Mouse (Mus musculus) liver, embryonic 15.5 days (tissue): ENCODE measurements around the gene Stxbp5l. TPM values are rescaled to one million over a fixed set of nuclear protein-coding genes. Genes with fewer than 3 reads are reported as not detected.

Experiments used
- ATAC-seq: fragments of 200-750 bp; cut with Nextera tagmentation; 2 replicates; pipeline ENCODE4 v1.8.0; 2017; ENCODE audit warnings: moderate number of reproducible peaks, mild to moderate bottlenecking, moderate library complexity; ENCODE audit not compliant: insufficient read depth
- H3K27ac ChIP-seq: fragments of 300-500 bp; sonication (generic); replicated peaks from 2 replicates; pipeline ENCODE4 v1.5.1; 2015; ENCODE audit warnings: mild to moderate bottlenecking, inconsistent platforms
- H3K27me3 ChIP-seq: fragments of 300-500 bp; sonication (generic); 2 replicates; pipeline ENCODE4 v1.6.1; 2015; ENCODE audit warnings: mild to moderate bottlenecking, inconsistent platforms
- H3K36me3 ChIP-seq: fragments of 300-500 bp; sonication (generic); replicated peaks from 2 replicates; pipeline ENCODE4 v1.6.1; 2015; ENCODE audit warnings: moderate library complexity, mild to moderate bottlenecking, inconsistent platforms
- H3K4me1 ChIP-seq: fragments of 300-500 bp; sonication (generic); replicated peaks from 2 replicates; pipeline ENCODE4 v1.6.1; 2015; ENCODE audit warnings: inconsistent platforms
- H3K4me2 ChIP-seq: fragments of 300-500 bp; sonication (generic); 2 replicates; pipeline ENCODE4 v1.6.1; 2015; ENCODE audit warnings: moderate library complexity, mild to moderate bottlenecking, inconsistent platforms
- H3K4me3 ChIP-seq: fragments of 300-500 bp; sonication (generic); replicated peaks from 2 replicates; pipeline ENCODE4 v1.5.1; 2015; ENCODE audit warnings: mild to moderate bottlenecking, inconsistent platforms
- H3K9ac ChIP-seq: fragments of 300-500 bp; sonication (generic); 2 replicates; pipeline ENCODE4 v1.6.1; 2015; ENCODE audit warnings: moderate library complexity, mild to moderate bottlenecking, inconsistent platforms
- H3K9me3 ChIP-seq: fragments of 300-500 bp; sonication (generic); replicated peaks from 2 replicates; pipeline ENCODE4 v1.6.1; 2016; ENCODE audit warnings: inconsistent platforms
- WGBS: fragments of 180-500 bp; shearing (Covaris S2); methylation state at CpG from one replicate; pipeline ENCODE4 v1.1.7; 2015; ENCODE audit warnings: mixed read lengths; ENCODE audit not compliant: insufficient replicate concordance; 5-methylcytosine and 5-hydroxymethylcytosine counted together
- polyA plus RNA-seq: library from polyadenylated mRNA; unstranded; fragments of >200 nt; fragmentation: Nextera tagmentation; extraction: Ambion mirVana; gene quantifications from 2 replicates; pipeline ENCODE4 v1.2.1, GENCODE M21; 2015

Gene Stxbp5l
- polyA plus RNA-seq = 0.03 TPM in 1 of 2 replicates, not detected in the other

DNA sequence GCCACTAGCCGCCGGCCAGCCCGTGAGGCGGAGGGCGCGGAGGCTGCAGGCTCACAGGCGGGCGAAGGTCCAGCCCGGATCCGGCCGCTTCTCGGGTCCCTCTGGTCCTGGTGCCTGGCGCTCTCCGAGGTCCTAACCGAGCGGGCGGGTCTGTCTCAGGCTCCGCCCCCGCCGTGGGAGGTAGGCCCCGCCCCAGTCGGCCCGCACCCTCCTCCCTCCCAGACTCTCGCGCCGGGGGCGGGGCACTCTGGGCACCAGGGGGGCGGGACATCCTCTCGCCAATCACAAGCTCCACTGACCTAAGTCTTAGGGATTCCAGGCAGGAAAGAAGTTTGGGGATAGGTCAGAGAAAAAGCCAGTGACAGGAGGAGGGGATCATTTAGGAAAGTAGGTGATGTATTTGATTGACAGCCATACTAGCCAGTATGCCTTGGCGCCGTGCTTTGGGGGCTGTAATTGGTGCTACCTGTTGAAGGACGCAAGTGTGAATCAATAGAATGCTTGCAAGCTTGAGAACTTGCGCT is at the start of gene Stxbp5l:
Gene Stxbp5l (minus strand): TSS at position 142 of the 524 bp plus-strand sequence.
- H3K4me3 ChIP-seq = peak within 1 kb of the TSS; percentile 41

DNA sequence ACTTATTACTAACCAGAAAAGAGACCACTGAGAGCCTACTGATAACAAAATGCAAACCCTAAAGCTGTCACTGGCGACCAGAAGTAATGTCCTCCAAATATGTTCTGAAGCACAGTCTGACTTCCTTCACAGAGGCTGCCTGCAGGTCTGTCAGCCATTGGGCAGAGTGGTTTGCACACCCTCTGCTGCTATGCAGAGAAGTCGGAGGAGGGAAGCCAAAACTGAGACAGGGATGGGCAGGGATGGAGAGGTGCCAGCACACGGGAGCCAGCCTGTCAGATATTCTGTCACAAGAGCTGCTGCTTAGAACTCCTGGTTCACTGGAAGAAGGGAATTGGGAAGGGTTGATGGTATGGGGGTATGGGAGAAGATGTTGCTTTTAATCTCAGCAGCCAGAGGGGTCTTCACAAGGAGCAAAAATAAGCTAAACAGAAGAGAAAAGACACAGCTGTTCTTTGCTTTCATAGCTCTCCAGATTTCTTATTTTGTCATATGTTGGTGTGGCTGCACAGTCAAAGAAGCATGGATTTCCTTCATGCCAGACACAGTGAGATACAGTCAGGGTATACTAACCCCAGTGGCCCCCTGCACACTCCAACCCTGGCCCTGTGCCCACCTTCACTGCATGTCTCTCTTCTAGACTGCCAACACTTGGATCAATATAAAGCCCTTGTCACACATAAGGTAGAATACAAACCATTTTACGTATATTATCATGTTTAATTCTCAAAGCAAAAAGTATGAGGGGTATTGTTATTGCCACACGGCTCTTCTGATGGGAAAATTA is 48.8 kb upstream of the Stxbp5l start:
- 45% methylated on average over 5 of the region's 5 CpGs for WGBS
- no peak overlapping the region for H3K4me2 ChIP-seq
- no peaks in the 10 kb centered on the region for H3K9me3 ChIP-seq
- no peaks in the 10 kb centered on the region for H3K4me1 ChIP-seq
- H3K36me3 ChIP-seq = no peaks in the 10 kb centered on the region
- no peak overlapping the region for H3K9ac ChIP-seq
- no peak overlapping the region for H3K27ac ChIP-seq
- H3K4me3 ChIP-seq = no peak overlapping the region
- ATAC-seq = no peak
- no peaks in the 10 kb centered on the region for H3K27me3 ChIP-seq

More for the DNA sequence above, at the start of gene Stxbp5l:
- Histone ChIP-seq H3K9me3 (no peaks in the 10 kb centered on the region), H3K27ac (no peak within 1 kb of the TSS), H3K4me1 (peaks cover 11% of the 10 kb centered on the region; the same call in 1 of the 2 replicates), H3K36me3 (no peaks in the 10 kb centered on the region), H3K27me3 (peaks cover 31% of the 10 kb centered on the region), H3K9ac (no peak within 1 kb of the TSS), H3K4me2 (peak within 1 kb of the TSS; percentile 65)
- peak; percentile 92 for ATAC-seq
- WGBS = 1% methylated on average over 33 of the region's 33 CpGs

DNA sequence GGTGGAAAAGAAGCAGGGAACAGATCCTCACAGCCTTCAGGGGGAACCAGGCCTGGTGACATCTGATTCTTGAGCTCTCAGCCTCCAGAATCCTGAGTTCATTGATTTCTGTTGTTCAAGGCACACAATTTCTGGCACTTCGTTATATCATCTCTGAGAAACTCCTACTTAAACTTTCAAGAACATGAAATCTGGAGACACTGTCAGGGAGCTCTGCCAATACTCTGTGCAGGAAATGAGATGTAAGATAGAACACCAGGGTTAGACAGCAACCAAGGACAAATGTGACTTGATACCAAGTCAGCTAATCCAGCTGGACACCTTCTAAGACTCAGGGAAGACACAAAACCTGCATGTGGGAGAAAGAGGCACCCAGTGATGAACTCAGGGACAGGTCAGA is 40.7 kb upstream of the Stxbp5l start:
- Histone ChIP-seq H3K9me3 (no peaks in the 10 kb centered on the region), H3K9ac (no peak overlapping the region), H3K4me2 (no peak overlapping the region), H3K36me3 (no peaks in the 10 kb centered on the region), H3K4me3 (no peak overlapping the region), H3K4me1 (no peaks in the 10 kb centered on the region), H3K27me3 (no peaks in the 10 kb centered on the region), H3K27ac (no peak overlapping the region)
- WGBS = 32% methylated on average over 1 of the region's 1 CpGs
- no peak for ATAC-seq

DNA sequence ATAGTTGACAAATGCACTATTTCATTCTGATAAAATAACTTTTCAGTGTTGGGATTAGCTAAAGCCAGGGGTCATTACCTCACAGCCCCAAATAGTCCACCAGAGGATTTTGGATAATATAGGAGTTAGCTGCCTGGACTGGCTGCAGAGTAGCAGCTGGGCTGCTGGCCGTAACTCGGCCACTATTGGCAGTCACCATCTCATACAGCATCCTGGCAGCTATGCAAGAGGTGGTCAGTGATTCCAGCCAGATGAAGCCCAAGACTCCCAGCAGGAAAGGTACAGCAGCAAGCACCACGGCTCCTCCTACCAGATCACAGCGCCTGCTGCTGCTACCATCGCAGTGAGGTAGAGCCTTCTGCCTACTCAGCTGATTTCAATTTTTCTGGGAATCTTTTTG is 38.1 kb upstream of the Stxbp5l start:
- H3K4me3 ChIP-seq = no peak overlapping the region
- H3K27me3 ChIP-seq = no peaks in the 10 kb centered on the region
- H3K36me3 ChIP-seq = no peaks in the 10 kb centered on the region
- H3K4me1 ChIP-seq = no peaks in the 10 kb centered on the region
- no peak overlapping the region for H3K9ac ChIP-seq
- H3K27ac ChIP-seq = no peak overlapping the region
- no peak overlapping the region for H3K4me2 ChIP-seq
- WGBS = 63% methylated on average over 5 of the region's 5 CpGs
- no peaks in the 10 kb centered on the region for H3K9me3 ChIP-seq
- no peak for ATAC-seq

DNA sequence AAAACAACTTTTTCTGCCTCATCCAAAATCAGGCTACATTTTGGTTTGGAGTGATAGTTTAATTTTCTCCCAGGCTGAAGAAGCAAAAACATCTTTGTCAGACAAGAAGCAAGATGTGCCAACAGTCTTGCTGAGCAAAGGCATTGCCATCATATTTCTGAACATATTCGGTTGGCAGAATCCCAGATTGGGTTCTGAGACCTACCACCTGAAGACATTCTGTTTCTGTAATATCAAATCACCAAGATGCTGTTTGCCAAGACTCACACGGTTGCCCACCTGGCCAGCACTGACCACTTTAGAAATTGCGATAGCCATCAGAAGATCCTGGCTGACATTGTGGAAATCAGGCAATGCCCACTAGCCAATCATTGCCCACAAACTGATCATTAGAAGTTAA is 37.1 kb upstream of the Stxbp5l start:
- no peak overlapping the region for H3K27ac ChIP-seq
- no peaks in the 10 kb centered on the region for H3K9me3 ChIP-seq
- no peaks in the 10 kb centered on the region for H3K36me3 ChIP-seq
- no peaks in the 10 kb centered on the region for H3K27me3 ChIP-seq
- no peaks in the 10 kb centered on the region for H3K4me1 ChIP-seq
- H3K4me2 ChIP-seq = no peak overlapping the region
- 64% methylated on average over 3 of the region's 3 CpGs for WGBS
- no peak for ATAC-seq
- H3K4me3 ChIP-seq = no peak overlapping the region
- H3K9ac ChIP-seq = no peak overlapping the region

DNA sequence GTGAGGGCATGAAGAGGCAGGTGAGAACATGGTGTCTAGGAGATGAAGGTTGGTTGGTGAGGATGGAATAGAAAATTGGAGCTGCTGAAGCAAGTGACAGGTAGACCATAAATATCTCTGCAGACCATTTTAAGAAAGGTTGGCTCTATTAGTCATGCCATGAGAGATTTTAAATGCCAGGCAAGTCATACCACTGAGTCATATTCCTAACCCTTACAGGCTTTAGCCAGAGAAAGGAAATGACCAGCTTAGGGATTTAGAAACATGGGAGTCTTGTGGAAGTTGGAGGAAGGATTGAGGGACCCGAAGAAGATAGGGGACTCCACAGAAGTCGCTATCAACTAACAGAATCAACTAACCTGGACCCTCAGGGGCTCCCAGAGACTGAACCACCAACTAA is 35.8 kb upstream of the Stxbp5l start:
- Histone ChIP-seq H3K27ac (no peak overlapping the region), H3K4me3 (no peak overlapping the region), H3K9ac (no peak overlapping the region), H3K9me3 (no peaks in the 10 kb centered on the region), H3K36me3 (no peaks in the 10 kb centered on the region), H3K4me2 (no peak overlapping the region), H3K4me1 (no peaks in the 10 kb centered on the region), H3K27me3 (no peaks in the 10 kb centered on the region)
- WGBS = 68% methylated on average over 2 of the region's 2 CpGs
- ATAC-seq = no peak

DNA sequence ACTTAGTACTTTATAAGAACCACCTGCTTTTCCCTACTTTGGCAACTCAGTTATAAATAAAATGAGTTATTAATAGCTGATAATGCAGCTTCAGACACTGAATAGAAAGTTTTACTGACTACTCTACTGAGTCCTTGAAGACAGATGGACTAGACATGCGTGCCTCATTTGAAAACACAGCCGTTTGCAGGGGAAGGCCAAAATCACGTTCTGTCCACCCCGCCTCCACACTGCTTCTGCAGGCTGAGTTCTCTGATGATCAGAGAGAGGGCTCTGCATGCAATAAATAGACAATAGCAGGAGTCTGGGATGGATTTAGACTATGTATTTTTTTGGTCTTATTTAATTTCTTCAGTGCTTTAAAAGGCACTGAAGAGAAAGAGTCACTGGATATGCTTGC is 20.8 kb upstream of the Stxbp5l start:
- Histone ChIP-seq H3K9ac (no peak overlapping the region), H3K27me3 (no peaks in the 10 kb centered on the region), H3K36me3 (no peaks in the 10 kb centered on the region), H3K27ac (no peak overlapping the region), H3K4me3 (no peak overlapping the region), H3K4me1 (no peaks in the 10 kb centered on the region), H3K4me2 (no peak overlapping the region), H3K9me3 (no peaks in the 10 kb centered on the region)
- 68% methylated on average over 4 of the region's 4 CpGs for WGBS
- no peak for ATAC-seq

DNA sequence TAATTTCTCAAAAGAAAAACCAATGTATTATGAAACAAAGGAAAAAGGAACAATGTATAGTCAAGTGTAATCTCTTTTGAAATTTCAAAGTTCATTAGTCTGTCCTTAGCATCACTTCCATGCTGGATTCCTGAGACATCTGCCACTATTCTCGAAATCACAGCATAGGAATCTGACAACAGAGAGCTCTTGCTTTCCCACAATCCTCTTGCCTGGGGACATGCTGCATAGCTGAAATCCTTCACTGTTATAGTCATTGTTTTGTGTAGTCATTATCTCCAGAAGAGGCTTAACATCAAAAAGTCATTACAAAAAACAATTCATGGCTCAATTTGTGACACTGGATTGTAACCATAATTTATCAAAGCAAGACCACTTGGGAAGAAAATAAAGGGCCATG is 20.2 kb upstream of the Stxbp5l start:
- Histone ChIP-seq H3K9ac (no peak overlapping the region), H3K27ac (no peak overlapping the region), H3K27me3 (no peaks in the 10 kb centered on the region), H3K36me3 (no peaks in the 10 kb centered on the region), H3K9me3 (no peaks in the 10 kb centered on the region), H3K4me2 (no peak overlapping the region), H3K4me1 (no peaks in the 10 kb centered on the region), H3K4me3 (no peak overlapping the region)
- ATAC-seq = no peak
- WGBS = 36% methylated on average over 1 of the region's 1 CpGs

DNA sequence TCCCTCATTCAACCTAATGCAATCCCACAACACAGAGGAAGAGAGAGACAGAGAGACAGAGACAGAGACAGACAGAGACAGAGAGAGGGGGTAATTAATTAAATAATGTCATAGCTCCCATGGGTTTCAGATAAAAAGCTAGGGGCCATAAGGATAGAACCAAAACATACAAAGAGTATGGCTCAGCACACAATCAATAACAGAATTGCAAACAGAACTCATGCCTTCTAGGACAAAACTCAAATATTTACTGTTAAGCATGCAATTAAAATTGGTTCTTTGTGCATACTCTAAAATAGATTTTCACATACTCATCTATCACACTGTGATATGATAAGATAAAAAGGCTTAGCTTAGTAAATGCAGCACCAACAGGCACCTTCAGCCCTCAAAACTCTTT is 5.2 kb upstream of the Stxbp5l start:
- Histone ChIP-seq H3K27ac (no peak overlapping the region), H3K9me3 (no peaks in the 10 kb centered on the region), H3K4me3 (no peak overlapping the region), H3K9ac (no peak overlapping the region), H3K27me3 (peaks cover 9% of the 10 kb centered on the region), H3K36me3 (no peaks in the 10 kb centered on the region), H3K4me1 (peaks cover 3% of the 10 kb centered on the region; the same call in 1 of the 2 replicates), H3K4me2 (no peak overlapping the region)
- ATAC-seq = no peak

DNA sequence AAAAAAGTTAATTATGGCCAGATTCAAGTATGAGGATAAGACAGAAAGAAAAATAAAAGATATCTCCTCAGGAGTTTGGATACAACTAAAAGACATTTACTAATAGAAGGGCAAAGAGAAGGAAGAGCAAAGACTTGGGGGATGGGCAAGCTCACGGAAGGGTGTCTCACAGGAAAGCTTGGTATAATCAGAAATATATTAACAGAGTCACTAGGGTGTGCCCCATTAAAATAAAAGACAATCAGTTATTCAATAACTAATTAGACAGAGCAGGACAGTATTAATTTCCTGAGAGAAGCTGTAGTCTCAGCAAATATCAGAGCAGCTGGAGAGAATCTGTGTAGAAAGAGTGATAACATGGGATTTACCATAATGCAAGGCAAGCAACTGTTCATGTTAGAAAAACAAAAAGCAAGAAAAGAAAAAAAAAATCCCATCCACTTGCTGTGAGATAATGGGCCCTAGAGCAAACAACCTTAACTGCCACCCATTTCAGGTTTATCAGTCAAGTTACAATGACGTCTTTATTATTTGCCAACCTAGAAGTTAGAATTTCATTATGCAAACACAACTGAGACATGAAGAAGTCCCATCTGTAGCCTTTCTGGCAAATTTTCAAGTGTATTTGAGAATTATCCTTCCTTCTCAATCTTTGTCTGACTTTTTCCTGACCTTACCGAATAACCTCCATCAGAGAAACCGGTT is 4.6 kb upstream of the Stxbp5l start:
- Histone ChIP-seq H3K36me3 (no peaks in the 10 kb centered on the region), H3K27ac (no peak overlapping the region), H3K27me3 (peaks cover 15% of the 10 kb centered on the region), H3K9me3 (no peaks in the 10 kb centered on the region), H3K4me3 (no peak overlapping the region), H3K4me1 (peaks cover 9% of the 10 kb centered on the region; the same call in 1 of the 2 replicates), H3K9ac (no peak overlapping the region), H3K4me2 (no peak overlapping the region)
- ATAC-seq = no peak
- 64% methylated on average over 4 of the region's 4 CpGs for WGBS

DNA sequence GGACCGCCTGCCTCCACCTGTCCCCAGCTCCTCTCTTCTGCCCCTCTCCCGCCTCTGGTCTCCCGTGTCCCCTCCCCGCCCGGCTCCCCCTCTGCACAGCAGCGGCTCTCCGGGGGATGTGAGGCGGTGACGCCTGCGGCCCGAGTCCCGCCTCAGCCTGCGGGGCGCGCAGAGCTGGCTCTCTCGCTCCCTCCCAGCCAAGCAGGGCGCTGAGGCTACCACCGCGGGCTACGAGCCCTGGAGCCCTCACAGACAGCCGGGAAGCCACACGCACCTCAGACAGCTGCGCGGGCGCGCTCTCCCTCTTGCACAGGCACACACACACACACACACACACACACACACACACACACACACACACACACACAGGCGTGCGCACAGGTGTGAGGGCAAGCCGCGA is 393 bp downstream of the Stxbp5l start:
- ATAC-seq = peak; percentile 47
- H3K9ac ChIP-seq = no peak overlapping the region

More for the DNA sequence above, 393 bp downstream of the Stxbp5l start:
- Histone ChIP-seq H3K27me3 (peaks cover 31% of the 10 kb centered on the region), H3K4me2 (peak overlapping the region; percentile 65), H3K36me3 (no peaks in the 10 kb centered on the region), H3K4me3 (peak overlapping the region; percentile 41), H3K27ac (no peak overlapping the region), H3K4me1 (peaks cover 11% of the 10 kb centered on the region; the same call in 1 of the 2 replicates), H3K9me3 (no peaks in the 10 kb centered on the region)
- 0% methylated on average over 30 of the region's 30 CpGs for WGBS
